Mouse (Mus musculus): ENCODE data around the gene Pank4. TPM values are rescaled to one million over a fixed set of nuclear protein-coding genes. Genes with fewer than 3 reads are reported as not detected.

Gene Pank4
- 21.0 TPM for polyA plus RNA-seq (2012; fragmentation: generic; extraction: Trizol)

- H3K4me2 ChIP-seq (ENCODE audit: low read depth) = peak within 1 kb of the TSS; percentile 93
- peak within 1 kb of the TSS; percentile 55 for H3K4me3 ChIP-seq
- H3K27me3 ChIP-seq (ENCODE audit: control insufficient read depth, insufficient read depth, insufficient read length) = peaks cover 42% of the 10 kb centered on the region
- TF ChIP-seq POLR2AphosphoS2 (IDR thresholded peaks at IDR 0.05; ENCODE audit: insufficient read length, low read depth) (peak; percentile 61), POLR2A (IDR thresholded peaks at IDR 0.05; ENCODE audit: insufficient read length, low read depth) (peak; percentile 83), MYOG (IDR thresholded peaks at IDR 0.05; ENCODE audit: control insufficient read depth in 1 of 3, insufficient read depth in 1 of 3, insufficient read length in 2 of 3, low read depth in 2 of 3) (no peak), SRF (IDR thresholded peaks at IDR 0.05; ENCODE audit: control insufficient read depth, insufficient read length, low read depth) (no peak), CEBPB (IDR thresholded peaks at IDR 0.05; ENCODE audit: insufficient read depth, poor library complexity, severe bottlenecking) (no peak), TCF3 (IDR thresholded peaks at IDR 0.05; ENCODE audit: insufficient read length, low read depth) (no peak), USF1 (IDR thresholded peaks at IDR 0.05; ENCODE audit: low read depth) (no peak), TCF12 (IDR thresholded peaks at IDR 0.05; ENCODE audit: insufficient read depth, poor library complexity, severe bottlenecking) (no peak), MYOD1 (IDR thresholded peaks at IDR 0.05; ENCODE audit: control insufficient read depth in 1 of 3, insufficient read length in 2 of 3, low read depth in 2 of 3) (peak in 1 of 3 experiments; percentile 21), E2F4 (IDR thresholded peaks at IDR 0.05; ENCODE audit: insufficient read depth) (peak; percentile 51), MAX (IDR thresholded peaks at IDR 0.05; ENCODE audit: low read depth) (no peak), REST (IDR thresholded peaks at IDR 0.05; ENCODE audit: insufficient read depth, insufficient read length) (no peak)
- peak within 1 kb of the TSS; percentile 61 for H3ac ChIP-seq (ENCODE audit: control insufficient read depth, insufficient read length)
- H3K79me2 ChIP-seq (ENCODE audit: control insufficient read depth, insufficient read depth) = peaks cover 36% of the 10 kb centered on the region
- peaks cover 5% of the 10 kb centered on the region for H3K36me3 ChIP-seq (ENCODE audit: control insufficient read depth, insufficient read depth)
Observed at GRCm38 (mm10) chr4:154963901-154964580, at the start of gene Pank4. TSS of gene Pank4 (plus strand) at chr4:154964123.

- Histone ChIP-seq H3K27me3 (ENCODE audit: control insufficient read depth, insufficient read depth, insufficient read length) (peaks cover 12% of the 10 kb centered on the region), H3K4me3 (no peak overlapping the region), H3ac (ENCODE audit: control insufficient read depth, insufficient read length) (no peak overlapping the region), H3K36me3 (ENCODE audit: control insufficient read depth, insufficient read depth) (no peaks in the 10 kb centered on the region), H3K4me2 (ENCODE audit: low read depth) (no peak overlapping the region), H3K79me2 (ENCODE audit: control insufficient read depth, insufficient read depth) (no peaks in the 10 kb centered on the region)
- TF ChIP-seq SRF (IDR thresholded peaks at IDR 0.05; ENCODE audit: control insufficient read depth, insufficient read length, low read depth) = no peak
- no peak for TF ChIP-seq POLR2A (IDR thresholded peaks at IDR 0.05; ENCODE audit: insufficient read length, low read depth)
- TF ChIP-seq MAX (IDR thresholded peaks at IDR 0.05; ENCODE audit: low read depth) = no peak
- no peak for TF ChIP-seq E2F4 (IDR thresholded peaks at IDR 0.05; ENCODE audit: insufficient read depth)
- no peak for TF ChIP-seq TCF12 (IDR thresholded peaks at IDR 0.05; ENCODE audit: insufficient read depth, poor library complexity, severe bottlenecking)
- TF ChIP-seq REST (IDR thresholded peaks at IDR 0.05; ENCODE audit: insufficient read depth, insufficient read length) = no peak
- no peak for TF ChIP-seq TCF3 (IDR thresholded peaks at IDR 0.05; ENCODE audit: insufficient read length, low read depth)
- TF ChIP-seq MYOD1 (IDR thresholded peaks at IDR 0.05; ENCODE audit: control insufficient read depth in 1 of 3, insufficient read length in 2 of 3, low read depth in 2 of 3) = no peak
- TF ChIP-seq USF1 (IDR thresholded peaks at IDR 0.05; ENCODE audit: low read depth) = no peak
- TF ChIP-seq CEBPB (IDR thresholded peaks at IDR 0.05; ENCODE audit: insufficient read depth, poor library complexity, severe bottlenecking) = no peak
- TF ChIP-seq POLR2AphosphoS2 (IDR thresholded peaks at IDR 0.05; ENCODE audit: insufficient read length, low read depth) = no peak
Observed at GRCm38 (mm10) chr4:154914252-154914651, 49.7 kb upstream of the Pank4 start.

- Histone ChIP-seq H3K36me3 (ENCODE audit: control insufficient read depth, insufficient read depth) (no peaks in the 10 kb centered on the region), H3K4me3 (no peak overlapping the region), H3K4me2 (ENCODE audit: low read depth) (no peak overlapping the region), H3ac (ENCODE audit: control insufficient read depth, insufficient read length) (no peak overlapping the region), H3K27me3 (ENCODE audit: control insufficient read depth, insufficient read depth, insufficient read length) (peaks cover 12% of the 10 kb centered on the region), H3K79me2 (ENCODE audit: control insufficient read depth, insufficient read depth) (no peaks in the 10 kb centered on the region)
- TF ChIP-seq MYOD1 (IDR thresholded peaks at IDR 0.05; ENCODE audit: control insufficient read depth in 1 of 3, insufficient read length in 2 of 3, low read depth in 2 of 3) (no peak), SRF (IDR thresholded peaks at IDR 0.05; ENCODE audit: control insufficient read depth, insufficient read length, low read depth) (no peak), USF1 (IDR thresholded peaks at IDR 0.05; ENCODE audit: low read depth) (no peak), REST (IDR thresholded peaks at IDR 0.05; ENCODE audit: insufficient read depth, insufficient read length) (no peak), TCF3 (IDR thresholded peaks at IDR 0.05; ENCODE audit: insufficient read length, low read depth) (no peak), MAX (IDR thresholded peaks at IDR 0.05; ENCODE audit: low read depth) (no peak)
Observed at GRCm38 (mm10) chr4:154914707-154915106, 49.2 kb upstream of the Pank4 start.

- TF ChIP-seq POLR2AphosphoS2 (IDR thresholded peaks at IDR 0.05; ENCODE audit: insufficient read length, low read depth) = no peak
- TF ChIP-seq TCF12 (IDR thresholded peaks at IDR 0.05; ENCODE audit: insufficient read depth, poor library complexity, severe bottlenecking) = no peak
- TF ChIP-seq CEBPB (IDR thresholded peaks at IDR 0.05; ENCODE audit: insufficient read depth, poor library complexity, severe bottlenecking) = no peak
- no peak for TF ChIP-seq MYOD1 (IDR thresholded peaks at IDR 0.05; ENCODE audit: control insufficient read depth in 1 of 3, insufficient read length in 2 of 3, low read depth in 2 of 3)
- no peak for TF ChIP-seq REST (IDR thresholded peaks at IDR 0.05; ENCODE audit: insufficient read depth, insufficient read length)
- TF ChIP-seq POLR2A (IDR thresholded peaks at IDR 0.05; ENCODE audit: insufficient read length, low read depth) = no peak
- no peak for TF ChIP-seq TCF3 (IDR thresholded peaks at IDR 0.05; ENCODE audit: insufficient read length, low read depth)
- no peak for TF ChIP-seq E2F4 (IDR thresholded peaks at IDR 0.05; ENCODE audit: insufficient read depth)
- no peak for TF ChIP-seq SRF (IDR thresholded peaks at IDR 0.05; ENCODE audit: control insufficient read depth, insufficient read length, low read depth)
- no peak for TF ChIP-seq MYOG (IDR thresholded peaks at IDR 0.05; ENCODE audit: control insufficient read depth in 1 of 3, insufficient read depth in 1 of 3, insufficient read length in 2 of 3, low read depth in 2 of 3)
- no peak for TF ChIP-seq USF1 (IDR thresholded peaks at IDR 0.05; ENCODE audit: low read depth)
- no peak for TF ChIP-seq MAX (IDR thresholded peaks at IDR 0.05; ENCODE audit: low read depth)
- Histone ChIP-seq H3K79me2 (ENCODE audit: control insufficient read depth, insufficient read depth) (no peaks in the 10 kb centered on the region), H3ac (ENCODE audit: control insufficient read depth, insufficient read length) (no peak overlapping the region), H3K4me2 (ENCODE audit: low read depth) (no peak overlapping the region), H3K27me3 (ENCODE audit: control insufficient read depth, insufficient read depth, insufficient read length) (peaks cover 12% of the 10 kb centered on the region), H3K4me3 (no peak overlapping the region), H3K36me3 (ENCODE audit: control insufficient read depth, insufficient read depth) (no peaks in the 10 kb centered on the region)
Observed at GRCm38 (mm10) chr4:154915286-154915685, 48.6 kb upstream of the Pank4 start.
